Mouse (Mus musculus): ENCODE data around the gene Dtx3.

- TF ChIP-seq CTCF (IDR thresholded peaks at IDR 0.05; ENCODE audit: insufficient read depth, low read depth, low read length): no peak
- no peak for TF ChIP-seq POLR2A (IDR thresholded peaks at IDR 0.05; ENCODE audit: insufficient read depth, low read depth, low read length)
Observed at GRCm38 (mm10) chr10:127160728-127161127, 34.8 kb downstream of the Dtx3 start.

Data from olfactory bulb, adult 2 months (tissue).